Mouse (Mus musculus): ENCODE measurements at regions not wholly inside any gene's neighbourhood (a gene's known extent, or its start where the extent isn't known, plus 50 kb on each side); places are given as distances from the start of the nearest gene placed in this dataset.

DNA sequence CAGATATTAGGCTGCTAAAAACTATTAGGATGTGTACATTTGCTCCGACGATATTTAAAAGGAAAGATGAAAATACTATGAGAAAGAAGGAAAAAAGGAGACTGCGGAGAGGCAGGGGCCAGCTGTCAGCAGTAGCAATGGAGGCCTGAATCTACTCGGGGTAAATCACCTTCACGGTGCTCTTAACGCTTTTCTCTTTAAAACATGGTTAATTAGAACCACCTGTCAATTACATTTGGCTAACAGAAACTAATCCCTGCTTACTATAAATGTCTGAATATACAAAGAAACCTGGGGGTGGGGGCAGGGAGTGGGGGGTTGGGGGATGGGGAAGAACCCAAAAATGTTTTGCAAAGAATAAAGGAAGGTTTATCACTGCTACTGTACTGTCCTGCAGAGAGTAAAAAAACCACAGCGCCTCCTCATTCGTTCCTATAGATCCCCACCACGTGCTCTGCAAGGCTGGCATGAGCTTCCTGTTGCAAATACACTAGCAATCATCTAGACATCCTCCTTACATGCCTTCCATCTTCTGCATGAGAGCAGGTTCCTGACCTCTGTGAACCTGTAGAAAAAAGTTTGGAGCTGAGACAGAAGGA is 172.5 kb downstream of the Trib2 start:
- TF ChIP-seq CTCF (IDR thresholded peaks at IDR 0.05; ENCODE audit: low read depth), result no peak
- TF ChIP-seq EP300 (IDR thresholded peaks at IDR 0.05; ENCODE audit: low read depth), result no peak

Measured in liver, embryonic 14.5 days (tissue).